Mouse (Mus musculus) stomach, postnatal 0 days (tissue): ENCODE data around the gene Slco2a1.

ENCODE experiments used
- CTCF ChIP-seq: IDR thresholded peaks from 2 replicates; pipeline ENCODE4 v1.5.1; 2016; ENCODE audit warnings: antibody characterized with exemption, low read depth, mild to moderate bottlenecking, moderate library complexity
- EP300 ChIP-seq: optimal IDR thresholded peaks from 2 replicates; pipeline ENCODE3; 2016; ENCODE audit warnings: antibody characterized with exemption

DNA sequence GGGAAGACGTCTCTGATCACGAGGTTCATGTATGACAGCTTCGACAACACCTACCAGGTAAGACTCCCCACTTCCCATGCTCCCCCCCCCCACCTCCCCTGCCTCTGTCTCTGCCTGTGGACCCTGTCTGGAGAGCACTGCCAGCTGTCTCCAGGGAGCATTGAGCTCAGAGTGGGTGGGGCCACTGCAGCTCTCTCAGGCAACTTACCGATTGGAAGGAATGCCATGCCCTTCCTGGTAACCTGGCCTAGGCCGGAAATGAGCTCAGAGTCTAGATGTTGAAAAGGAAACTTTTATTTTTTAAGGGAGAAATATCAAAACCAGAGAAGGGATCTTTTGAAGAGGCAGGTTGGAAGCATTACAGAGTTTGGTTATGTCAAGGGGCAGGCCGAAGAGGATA, 151.9 kb downstream of the Slco2a1 start:
- TF ChIP-seq CTCF (no peak), EP300 (no peak)
